Mouse (Mus musculus) forebrain, embryonic 15.5 days (tissue): Measurements from ENCODE around the gene A730049H05Rik. TPM values are rescaled to one million over a fixed set of nuclear protein-coding genes. Genes with fewer than 3 reads are reported as not detected.

Experiments
- ATAC-seq: fragments of 200-750 bp; cut with Nextera tagmentation; replicated peaks from 2 replicates; pipeline ENCODE4 v1.8.0; 2017; ENCODE audit warnings: mild to moderate bottlenecking, moderate TSS enrichment, moderate library complexity
- H3K27ac ChIP-seq: fragments of 300-500 bp; sonication (generic); replicated peaks from 2 replicates; pipeline ENCODE4 v1.5.1; 2015; ENCODE audit warnings: mild to moderate bottlenecking, inconsistent platforms
- H3K27me3 ChIP-seq: fragments of 300-500 bp; sonication (generic); 2 replicates; pipeline ENCODE4 v1.6.1; 2015; ENCODE audit warnings: inconsistent platforms
- H3K36me3 ChIP-seq: fragments of 300-500 bp; sonication (generic); 2 replicates; pipeline ENCODE4 v1.6.1; 2015; ENCODE audit warnings: mild to moderate bottlenecking, inconsistent platforms
- H3K4me1 ChIP-seq: fragments of 300-500 bp; sonication (generic); 2 replicates; pipeline ENCODE4 v1.6.1; 2015; ENCODE audit warnings: inconsistent platforms
- H3K4me2 ChIP-seq: fragments of 300-500 bp; sonication (generic); replicated peaks from 2 replicates; pipeline ENCODE4 v1.6.1; 2015; ENCODE audit warnings: mild to moderate bottlenecking, inconsistent platforms
- H3K4me3 ChIP-seq: fragments of 300-500 bp; sonication (generic); 2 replicates; pipeline ENCODE4 v1.5.1; 2015; ENCODE audit warnings: mild to moderate bottlenecking, inconsistent platforms
- H3K9ac ChIP-seq: fragments of 300-500 bp; sonication (generic); replicated peaks from 2 replicates; pipeline ENCODE4 v1.6.1; 2015; ENCODE audit warnings: mild to moderate bottlenecking, inconsistent platforms
- H3K9me3 ChIP-seq: fragments of 300-500 bp; sonication (generic); 2 replicates; pipeline ENCODE4 v1.6.1; 2016; ENCODE audit warnings: inconsistent platforms
- WGBS: fragments of 180-500 bp; shearing (Covaris S2); methylation state at CpG from one replicate; pipeline ENCODE4 v1.1.7; 2015; ENCODE audit warnings: mixed read lengths; 5-methylcytosine and 5-hydroxymethylcytosine counted together
- polyA plus RNA-seq: library from polyadenylated mRNA; unstranded; fragments of >200 nt; fragmentation: Nextera tagmentation; extraction: Ambion mirVana; gene quantifications from 2 replicates; pipeline ENCODE4 v1.2.1, GENCODE M21; 2015

The A730049H05Rik gene
- polyA plus RNA-seq, 1 experiment from 2014 or later: 0.41 TPM

- no peak for ATAC-seq
- Histone ChIP-seq H3K4me3 (no peak within 1 kb of the TSS), H3K27ac (no peak within 1 kb of the TSS), H3K9ac (no peak within 1 kb of the TSS), H3K4me1 (peaks cover 8% of the 10 kb centered on the region), H3K27me3 (no peaks in the 10 kb centered on the region), H3K4me2 (no peak within 1 kb of the TSS), H3K9me3 (no peaks in the 10 kb centered on the region), H3K36me3 (no peaks in the 10 kb centered on the region)
- 72% methylated on average over 4 of the region's 4 CpGs for WGBS
These were observed 52.9 kb downstream of the A730049H05Rik start, which contains the start of gene Gm15737 for GRCm38 (mm10) chr6:92869089-92869581. Gene Gm15737 (plus strand): TSS chr6:92869357.

GRCm38 (mm10) chr6:92869582-92870219, 53.4 kb downstream of the A730049H05Rik start:
- 78% methylated on average over 16 of the region's 16 CpGs for WGBS
- H3K36me3 ChIP-seq: no peaks in the 10 kb centered on the region
- H3K9me3 ChIP-seq: no peaks in the 10 kb centered on the region
- ATAC-seq: no peak
- no peaks in the 10 kb centered on the region for H3K27me3 ChIP-seq
- H3K9ac ChIP-seq: no peak overlapping the region
- no peak overlapping the region for H3K27ac ChIP-seq
- H3K4me2 ChIP-seq: no peak overlapping the region
- peaks cover 8% of the 10 kb centered on the region for H3K4me1 ChIP-seq
- no peak overlapping the region for H3K4me3 ChIP-seq

GRCm38 (mm10) chr6:92871813-92872212, 55.5 kb downstream of the A730049H05Rik start:
- no peak overlapping the region for H3K4me2 ChIP-seq
- ATAC-seq: no peak
- WGBS: 46% methylated on average over 4 of the region's 4 CpGs
- peaks cover 8% of the 10 kb centered on the region for H3K4me1 ChIP-seq
- no peak overlapping the region for H3K27ac ChIP-seq
- H3K9ac ChIP-seq: no peak overlapping the region
- no peaks in the 10 kb centered on the region for H3K36me3 ChIP-seq
- no peaks in the 10 kb centered on the region for H3K9me3 ChIP-seq
- no peaks in the 10 kb centered on the region for H3K27me3 ChIP-seq
- no peak overlapping the region for H3K4me3 ChIP-seq

- Histone ChIP-seq H3K36me3 (no peaks in the 10 kb centered on the region), H3K9ac (no peak overlapping the region), H3K4me1 (peaks cover 3% of the 10 kb centered on the region; the same call in 1 of the 2 replicates), H3K4me2 (no peak overlapping the region), H3K9me3 (no peaks in the 10 kb centered on the region), H3K27me3 (no peaks in the 10 kb centered on the region), H3K27ac (no peak overlapping the region), H3K4me3 (no peak overlapping the region)
- WGBS: 84% methylated on average over 10 of the region's 10 CpGs
- ATAC-seq: no peak
These were observed 56.5 kb downstream of the A730049H05Rik start for GRCm38 (mm10) chr6:92872766-92873165.

GRCm38 (mm10) chr6:92874854-92875253, 58.6 kb downstream of the A730049H05Rik start:
- Histone ChIP-seq H3K4me2 (no peak overlapping the region), H3K9ac (no peak overlapping the region), H3K36me3 (no peaks in the 10 kb centered on the region), H3K27ac (no peak overlapping the region), H3K4me3 (no peak overlapping the region), H3K9me3 (no peaks in the 10 kb centered on the region), H3K4me1 (no peaks in the 10 kb centered on the region), H3K27me3 (no peaks in the 10 kb centered on the region)
- ATAC-seq: no peak
- WGBS: 76% methylated on average over 5 of the region's 5 CpGs

- Histone ChIP-seq H3K27ac (no peak overlapping the region), H3K9me3 (no peaks in the 10 kb centered on the region), H3K4me3 (no peak overlapping the region), H3K36me3 (no peaks in the 10 kb centered on the region), H3K4me2 (no peak overlapping the region), H3K9ac (no peak overlapping the region), H3K27me3 (no peaks in the 10 kb centered on the region), H3K4me1 (no peaks in the 10 kb centered on the region)
- 92% methylated on average over 2 of the region's 2 CpGs for WGBS
- ATAC-seq: no peak
These were observed 59.1 kb downstream of the A730049H05Rik start for GRCm38 (mm10) chr6:92875340-92875739.

- Histone ChIP-seq H3K27ac (no peak overlapping the region), H3K27me3 (no peaks in the 10 kb centered on the region), H3K4me1 (no peaks in the 10 kb centered on the region), H3K9me3 (no peaks in the 10 kb centered on the region), H3K9ac (no peak overlapping the region), H3K36me3 (no peaks in the 10 kb centered on the region), H3K4me2 (no peak overlapping the region), H3K4me3 (no peak overlapping the region)
- 83% methylated on average over 5 of the region's 5 CpGs for WGBS
- ATAC-seq: no peak
These were observed 59.8 kb downstream of the A730049H05Rik start for GRCm38 (mm10) chr6:92876121-92876520.

- H3K36me3 ChIP-seq: no peaks in the 10 kb centered on the region
- no peak for ATAC-seq
- no peak overlapping the region for H3K4me2 ChIP-seq
- H3K4me3 ChIP-seq: no peak overlapping the region
- H3K9me3 ChIP-seq: no peaks in the 10 kb centered on the region
- H3K4me1 ChIP-seq: no peaks in the 10 kb centered on the region
- no peak overlapping the region for H3K9ac ChIP-seq
- 94% methylated on average over 4 of the region's 4 CpGs for WGBS
- no peaks in the 10 kb centered on the region for H3K27me3 ChIP-seq
- no peak overlapping the region for H3K27ac ChIP-seq
These were observed 61.0 kb downstream of the A730049H05Rik start for GRCm38 (mm10) chr6:92877236-92877635.

GRCm38 (mm10) chr6:92878771-92879170, 62.5 kb downstream of the A730049H05Rik start:
- WGBS: 92% methylated on average over 5 of the region's 5 CpGs
- Histone ChIP-seq H3K36me3 (no peaks in the 10 kb centered on the region), H3K4me2 (no peak overlapping the region), H3K4me3 (no peak overlapping the region), H3K4me1 (no peaks in the 10 kb centered on the region), H3K27me3 (no peaks in the 10 kb centered on the region), H3K27ac (no peak overlapping the region), H3K9ac (no peak overlapping the region), H3K9me3 (no peaks in the 10 kb centered on the region)
- ATAC-seq: no peak

GRCm38 (mm10) chr6:92879700-92880265, 63.5 kb downstream of the A730049H05Rik start:
- H3K36me3 ChIP-seq: no peaks in the 10 kb centered on the region
- no peak overlapping the region for H3K9ac ChIP-seq
- no peaks in the 10 kb centered on the region for H3K9me3 ChIP-seq
- WGBS: 85% methylated on average over 14 of the region's 14 CpGs
- no peak overlapping the region for H3K4me2 ChIP-seq
- ATAC-seq: no peak
- H3K27ac ChIP-seq: no peak overlapping the region
- no peak overlapping the region for H3K4me3 ChIP-seq
- H3K27me3 ChIP-seq: no peaks in the 10 kb centered on the region
- no peaks in the 10 kb centered on the region for H3K4me1 ChIP-seq

- H3K27me3 ChIP-seq: no peaks in the 10 kb centered on the region
- H3K27ac ChIP-seq: no peak overlapping the region
- no peak overlapping the region for H3K4me3 ChIP-seq
- no peak for ATAC-seq
- no peak overlapping the region for H3K9ac ChIP-seq
- no peaks in the 10 kb centered on the region for H3K9me3 ChIP-seq
- no peaks in the 10 kb centered on the region for H3K4me1 ChIP-seq
- H3K36me3 ChIP-seq: no peaks in the 10 kb centered on the region
- WGBS: 72% methylated on average over 5 of the region's 5 CpGs
- H3K4me2 ChIP-seq: no peak overlapping the region
These were observed 66.2 kb downstream of the A730049H05Rik start for GRCm38 (mm10) chr6:92882446-92882845.

- no peaks in the 10 kb centered on the region for H3K27me3 ChIP-seq
- H3K9ac ChIP-seq: no peak overlapping the region
- no peak for ATAC-seq
- H3K4me2 ChIP-seq: no peak overlapping the region
- H3K9me3 ChIP-seq: no peaks in the 10 kb centered on the region
- WGBS: 16% methylated on average over 9 of the region's 9 CpGs
- no peaks in the 10 kb centered on the region for H3K36me3 ChIP-seq
- no peaks in the 10 kb centered on the region for H3K4me1 ChIP-seq
- no peak overlapping the region for H3K27ac ChIP-seq
- no peak overlapping the region for H3K4me3 ChIP-seq
These were observed 67.0 kb downstream of the A730049H05Rik start for GRCm38 (mm10) chr6:92883131-92883900.
